Mouse (Mus musculus): ENCODE measurements around the gene Fgfr2. TPM values are rescaled to one million over a fixed set of nuclear protein-coding genes. Genes with fewer than 3 reads are reported as not detected.
A peak's percentile ranks its signal among the peaks of the same experiment; 100 is the strongest.

Fgfr2 gene
- polyA plus RNA-seq, 1 experiment from 2014 or later, result 11.4 TPM

DNA sequence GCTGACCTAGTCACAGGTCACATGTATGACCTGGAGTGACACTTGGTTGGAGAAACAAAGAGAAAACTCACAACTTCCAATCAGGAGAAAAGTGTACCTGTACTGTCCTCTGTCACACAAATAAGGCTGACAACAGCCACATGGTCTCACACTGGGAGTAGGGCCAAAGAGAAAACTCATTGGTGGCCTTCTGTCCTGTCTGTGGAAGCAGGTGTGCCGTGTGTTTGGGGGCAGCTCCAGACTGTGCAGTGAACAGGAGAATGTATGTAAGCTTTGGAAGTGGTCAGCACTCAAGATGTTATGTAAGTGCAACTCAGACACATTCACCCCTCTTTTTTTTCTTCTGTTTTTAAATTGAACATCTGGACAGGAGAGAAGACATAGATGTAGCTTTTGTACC, 2421.8 kb downstream of the Fgfr2 start:
- no peak overlapping the region for H3K27ac ChIP-seq (ENCODE audit: low read length)
- H3K36me3 ChIP-seq (ENCODE audit: control insufficient read depth, insufficient read depth), result no peaks in the 10 kb centered on the region
- WGBS (ENCODE audit: insufficient replicate concordance), result 20% methylated on average over 1 of the region's 1 CpGs
- H3K9me3 ChIP-seq (replicated peaks; ENCODE audit: control insufficient read depth, low read length), result no peaks in the 10 kb centered on the region
- no peak overlapping the region for H3K4me2 ChIP-seq (ENCODE audit: low read depth, low read length)
- H3K9ac ChIP-seq (ENCODE audit: low read depth, low read length), result no peak overlapping the region
- H3K27me3 ChIP-seq (ENCODE audit: control insufficient read depth, insufficient read depth, low read depth, low read length), result no peaks in the 10 kb centered on the region
- H3K4me1 ChIP-seq (ENCODE audit: control insufficient read depth, low read depth, low read length), result no peaks in the 10 kb centered on the region; the same call in 1 of the 2 replicates
- no peak overlapping the region for H3K4me3 ChIP-seq (ENCODE audit: low read depth, low read length)
- peak; percentile 9; the same call in 1 of the 2 replicates for ATAC-seq (ENCODE audit: low read depth)

DNA sequence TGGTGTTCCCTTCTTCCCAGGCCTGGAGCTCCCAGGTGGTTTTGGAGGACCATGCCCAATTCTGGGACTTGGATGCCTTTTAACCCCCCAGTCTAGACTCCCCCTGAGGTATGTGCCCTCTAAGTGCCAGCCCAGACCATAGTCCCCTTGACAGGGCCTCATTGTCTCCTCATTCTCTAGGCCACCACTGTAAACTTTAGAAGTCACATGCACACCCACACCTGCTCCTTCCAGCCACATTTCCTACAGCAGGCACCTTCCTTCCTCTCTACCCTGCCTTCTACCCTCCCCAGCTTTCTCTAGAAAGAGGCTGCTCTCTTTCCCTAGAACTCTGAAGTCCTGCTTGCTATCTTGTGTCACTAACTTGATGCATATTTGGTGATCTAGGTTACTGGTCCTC, 2424.7 kb downstream of the Fgfr2 start:
- Histone ChIP-seq H3K4me1 (ENCODE audit: control insufficient read depth, low read depth, low read length) (peaks cover 3% of the 10 kb centered on the region), H3K4me2 (ENCODE audit: low read depth, low read length) (no peak overlapping the region), H3K4me3 (ENCODE audit: low read depth, low read length) (no peak overlapping the region), H3K27ac (ENCODE audit: low read length) (no peak overlapping the region), H3K9ac (ENCODE audit: low read depth, low read length) (no peak overlapping the region), H3K36me3 (ENCODE audit: control insufficient read depth, insufficient read depth) (no peaks in the 10 kb centered on the region), H3K27me3 (ENCODE audit: control insufficient read depth, insufficient read depth, low read depth, low read length) (0 out of 2 replicates have a peak, but pooled peaks cover under 1% of the 10 kb centered on the region), H3K9me3 (replicated peaks; ENCODE audit: control insufficient read depth, low read length) (no peaks in the 10 kb centered on the region)
- ATAC-seq (ENCODE audit: low read depth), result no peak

DNA sequence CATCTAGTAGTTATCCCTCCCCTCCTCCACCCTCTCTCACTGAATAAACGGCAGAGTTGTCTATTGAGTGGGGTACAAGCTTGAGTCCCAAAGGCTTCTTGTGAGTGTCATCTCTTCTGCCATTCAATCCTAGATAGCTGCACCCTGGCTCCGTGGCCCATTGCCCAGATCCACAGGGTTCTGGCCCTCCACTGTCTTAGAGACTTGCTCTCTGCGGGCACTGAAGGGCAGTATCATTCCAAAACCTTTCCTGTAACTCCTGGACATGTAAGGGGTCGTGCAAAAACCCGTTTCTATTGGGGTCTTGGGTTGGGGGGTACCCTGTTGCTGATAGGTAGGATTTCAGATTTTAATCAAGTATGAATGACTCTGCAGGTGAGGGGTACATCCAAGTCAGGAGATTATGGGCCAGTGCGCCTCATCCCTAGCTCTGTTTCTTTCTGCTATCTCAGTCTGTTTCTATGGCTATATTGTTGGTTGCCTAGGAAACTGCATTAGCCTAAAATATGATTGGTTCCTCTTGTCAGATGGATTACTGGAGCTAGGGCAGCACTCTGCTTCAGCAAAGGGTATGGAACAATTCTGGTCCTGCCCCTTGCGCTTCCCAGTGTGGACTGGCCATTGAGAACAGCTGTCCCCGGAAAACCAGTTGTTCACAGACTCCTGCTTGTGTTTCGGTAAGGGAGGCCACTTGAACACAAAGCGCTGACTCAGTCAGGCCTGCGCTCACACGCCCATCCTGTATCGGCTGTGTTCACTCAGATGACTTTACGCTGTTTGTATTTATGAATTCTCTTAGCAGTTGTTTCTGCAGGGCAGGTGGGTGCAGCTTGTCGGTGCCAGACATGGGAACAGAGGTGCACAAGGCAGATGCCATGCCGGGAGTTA, 2426.6 kb downstream of the Fgfr2 start:
- no peaks in the 10 kb centered on the region for H3K9me3 ChIP-seq (replicated peaks; ENCODE audit: control insufficient read depth, low read length)
- peaks cover 3% of the 10 kb centered on the region for H3K4me1 ChIP-seq (ENCODE audit: control insufficient read depth, low read depth, low read length)
- peaks cover 13% of the 10 kb centered on the region for H3K27me3 ChIP-seq (ENCODE audit: control insufficient read depth, insufficient read depth, low read depth, low read length)
- H3K4me3 ChIP-seq (ENCODE audit: low read depth, low read length), result no peak overlapping the region
- ATAC-seq (ENCODE audit: low read depth), result no peak
- H3K9ac ChIP-seq (ENCODE audit: low read depth, low read length), result no peak overlapping the region
- no peak overlapping the region for H3K4me2 ChIP-seq (ENCODE audit: low read depth, low read length)
- H3K36me3 ChIP-seq (ENCODE audit: control insufficient read depth, insufficient read depth), result no peaks in the 10 kb centered on the region
- H3K27ac ChIP-seq (ENCODE audit: low read length), result no peak overlapping the region
- WGBS (ENCODE audit: insufficient replicate concordance), result 70% methylated on average over 16 of the region's 16 CpGs

- Histone ChIP-seq H3K4me3 (ENCODE audit: low read depth, low read length) (no peak overlapping the region), H3K4me2 (ENCODE audit: low read depth, low read length) (no peak overlapping the region), H3K9me3 (replicated peaks; ENCODE audit: control insufficient read depth, low read length) (no peaks in the 10 kb centered on the region), H3K36me3 (ENCODE audit: control insufficient read depth, insufficient read depth) (no peaks in the 10 kb centered on the region), H3K27me3 (ENCODE audit: control insufficient read depth, insufficient read depth, low read depth, low read length) (peaks cover 13% of the 10 kb centered on the region), H3K9ac (ENCODE audit: low read depth, low read length) (no peak overlapping the region), H3K27ac (ENCODE audit: low read length) (no peak overlapping the region), H3K4me1 (ENCODE audit: control insufficient read depth, low read depth, low read length) (peaks cover 3% of the 10 kb centered on the region; the same call in 1 of the 2 replicates)
- 70% methylated on average over 13 of the region's 13 CpGs for WGBS (ENCODE audit: insufficient replicate concordance)
- no peak for ATAC-seq (ENCODE audit: low read depth)
Measured at GRCm38 (mm10) chr7:130695669-130696338, 2427.3 kb downstream of the Fgfr2 start.

DNA sequence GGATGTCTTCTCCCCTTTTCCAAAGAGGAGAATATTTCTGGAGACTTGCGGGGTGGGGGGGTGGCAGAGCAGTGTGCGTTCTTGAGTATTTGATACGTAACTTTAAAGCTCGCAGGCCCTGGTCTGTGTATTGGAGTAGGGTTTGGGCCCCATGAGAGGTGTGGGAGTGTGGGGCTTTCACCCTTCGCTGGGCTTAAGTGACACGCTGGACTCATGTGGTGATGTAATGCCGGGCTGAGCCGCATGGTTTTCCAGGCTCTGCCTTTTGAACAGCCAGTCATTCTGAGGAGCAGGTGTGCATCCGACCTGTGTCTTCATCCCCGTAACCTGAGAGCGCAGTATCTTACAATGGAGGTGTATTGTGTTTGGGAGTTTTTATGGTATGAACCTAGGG, 2429.4 kb downstream of the Fgfr2 start:
- H3K36me3 ChIP-seq (ENCODE audit: control insufficient read depth, insufficient read depth), result no peaks in the 10 kb centered on the region
- H3K27ac ChIP-seq (ENCODE audit: low read length), result no peak overlapping the region
- H3K27me3 ChIP-seq (ENCODE audit: control insufficient read depth, insufficient read depth, low read depth, low read length), result peaks cover 13% of the 10 kb centered on the region
- H3K4me1 ChIP-seq (ENCODE audit: control insufficient read depth, low read depth, low read length), result peaks cover 3% of the 10 kb centered on the region; the same call in 1 of the 2 replicates
- 67% methylated on average over 11 of the region's 11 CpGs for WGBS (ENCODE audit: insufficient replicate concordance)
- H3K9ac ChIP-seq (ENCODE audit: low read depth, low read length), result no peak overlapping the region
- no peaks in the 10 kb centered on the region for H3K9me3 ChIP-seq (replicated peaks; ENCODE audit: control insufficient read depth, low read length)
- H3K4me2 ChIP-seq (ENCODE audit: low read depth, low read length), result peak overlapping the region; percentile 62; the same call in 1 of the 2 replicates
- no peak overlapping the region for H3K4me3 ChIP-seq (ENCODE audit: low read depth, low read length)
- no peak for ATAC-seq (ENCODE audit: low read depth)

GRCm38 (mm10) chr7:130692943-130693799, 2430.0 kb downstream of the Fgfr2 start:
- WGBS (ENCODE audit: insufficient replicate concordance), result 23% methylated on average over 19 of the region's 19 CpGs
- Histone ChIP-seq H3K4me3 (ENCODE audit: low read depth, low read length) (peak overlapping the region; percentile 44), H3K9ac (ENCODE audit: low read depth, low read length) (peak overlapping the region; percentile 43; the same call in 1 of the 2 replicates), H3K4me2 (ENCODE audit: low read depth, low read length) (peak overlapping the region; percentile 62), H3K36me3 (ENCODE audit: control insufficient read depth, insufficient read depth) (no peaks in the 10 kb centered on the region), H3K9me3 (replicated peaks; ENCODE audit: control insufficient read depth, low read length) (no peaks in the 10 kb centered on the region), H3K27me3 (ENCODE audit: control insufficient read depth, insufficient read depth, low read depth, low read length) (peaks cover 13% of the 10 kb centered on the region), H3K27ac (ENCODE audit: low read length) (peak overlapping the region; percentile 29; the same call in 1 of the 2 replicates), H3K4me1 (ENCODE audit: control insufficient read depth, low read depth, low read length) (peaks cover 3% of the 10 kb centered on the region; the same call in 1 of the 2 replicates)
- ATAC-seq (ENCODE audit: low read depth), result no peak

- Histone ChIP-seq H3K4me3 (ENCODE audit: low read depth, low read length) (peak overlapping the region; percentile 44), H3K9ac (ENCODE audit: low read depth, low read length) (peak overlapping the region; percentile 43; the same call in 1 of the 2 replicates), H3K27me3 (ENCODE audit: control insufficient read depth, insufficient read depth, low read depth, low read length) (peaks cover 13% of the 10 kb centered on the region), H3K36me3 (ENCODE audit: control insufficient read depth, insufficient read depth) (no peaks in the 10 kb centered on the region), H3K4me1 (ENCODE audit: control insufficient read depth, low read depth, low read length) (peaks cover 3% of the 10 kb centered on the region; the same call in 1 of the 2 replicates), H3K9me3 (replicated peaks; ENCODE audit: control insufficient read depth, low read length) (no peaks in the 10 kb centered on the region), H3K27ac (ENCODE audit: low read length) (peak overlapping the region; percentile 29; the same call in 1 of the 2 replicates), H3K4me2 (ENCODE audit: low read depth, low read length) (peak overlapping the region; percentile 62)
- WGBS (ENCODE audit: insufficient replicate concordance), result 1% methylated on average over 39 of the region's 39 CpGs
- peak; percentile 37; the same call in 1 of the 2 replicates for ATAC-seq (ENCODE audit: low read depth)
Measured at GRCm38 (mm10) chr7:130692392-130692942, 2430.7 kb downstream of the Fgfr2 start.

GRCm38 (mm10) chr7:130691931-130692330, 2431.2 kb downstream of the Fgfr2 start:
- no peak overlapping the region for H3K27ac ChIP-seq (ENCODE audit: low read length)
- H3K9me3 ChIP-seq (replicated peaks; ENCODE audit: control insufficient read depth, low read length), result no peaks in the 10 kb centered on the region
- ATAC-seq (ENCODE audit: low read depth), result no peak
- no peaks in the 10 kb centered on the region for H3K36me3 ChIP-seq (ENCODE audit: control insufficient read depth, insufficient read depth)
- H3K27me3 ChIP-seq (ENCODE audit: control insufficient read depth, insufficient read depth, low read depth, low read length), result peaks cover 13% of the 10 kb centered on the region
- peaks cover 3% of the 10 kb centered on the region; the same call in 1 of the 2 replicates for H3K4me1 ChIP-seq (ENCODE audit: control insufficient read depth, low read depth, low read length)
- WGBS (ENCODE audit: insufficient replicate concordance), result 49% methylated on average over 2 of the region's 2 CpGs
- H3K4me3 ChIP-seq (ENCODE audit: low read depth, low read length), result no peak overlapping the region
- H3K9ac ChIP-seq (ENCODE audit: low read depth, low read length), result no peak overlapping the region
- no peak overlapping the region for H3K4me2 ChIP-seq (ENCODE audit: low read depth, low read length)
